In genomic region chr13:109228967-109229617, GRCm38 (mm10) we compare ENCODE assay signal across 8 mouse cellular contexts.
DNase-seq lines count a peak whose midpoint lies in the region; ATAC-seq and TF ChIP-seq lines count a peak whose summit lies in the region.

No protein-coding gene starts in this region.

- H3K4me2 ChIP-seq in limb, embryonic 11.5 days (ENCODE audit: low read depth, severe bottlenecking) = peak overlapping the region; percentile 4; the same call in 1 of the 2 replicates
- no peak overlapping the region; the same call in 1 of the 2 replicates for H3K4me2 ChIP-seq in forebrain, embryonic 14.5 days (ENCODE audit: low read length)
- peak overlapping the region; percentile 81 for H3K4me2 ChIP-seq in intestine, embryonic 16.5 days (ENCODE audit: low read depth, low read length)
- peak overlapping the region; percentile 64 for H3K4me2 ChIP-seq in stomach, postnatal 0 days (replicated peaks; ENCODE audit: low read depth)

- peaks cover 5% of the 10 kb centered on the region; the same call in 1 of the 2 replicates for H3K4me1 ChIP-seq in limb, embryonic 11.5 days (ENCODE audit: control insufficient read depth, insufficient read depth, low read length)
- peaks cover 36% of the 10 kb centered on the region for H3K4me1 ChIP-seq in limb, embryonic 10.5 days
- H3K4me1 ChIP-seq in forebrain, embryonic 14.5 days (ENCODE audit: control insufficient read depth, insufficient read depth, low read length) = 0 out of 2 replicates have a peak, but pooled peaks cover 2% of the 10 kb centered on the region
- peaks cover 12% of the 10 kb centered on the region; the same call in 1 of the 2 replicates for H3K4me1 ChIP-seq in intestine, embryonic 16.5 days (ENCODE audit: control insufficient read depth, insufficient read depth, low read length)
- peaks cover 42% of the 10 kb centered on the region for H3K4me1 ChIP-seq in megakaryocyte, embryonic 14.5 days
- no peaks in the 10 kb centered on the region for H3K4me1 ChIP-seq in stomach, postnatal 0 days (replicated peaks; ENCODE audit: control insufficient read depth, insufficient read depth)

- ATAC-seq in limb, embryonic 11.5 days (ENCODE audit: insufficient number of reproducible peaks, low FRiP score, low TSS enrichment, low read depth) = peak; percentile 62; the same call in 1 of the 2 replicates
- peak; percentile 79 for ATAC-seq in forebrain, embryonic 14.5 days
- ATAC-seq in intestine, embryonic 16.5 days = peak; percentile 69
- peak; percentile 75 for ATAC-seq in stomach, postnatal 0 days (ENCODE audit: low FRiP score, low TSS enrichment)

- no peaks in the 10 kb centered on the region for H3K27me3 ChIP-seq in limb, embryonic 11.5 days (ENCODE audit: control insufficient read depth, insufficient read depth, low read length)
- H3K27me3 ChIP-seq in limb, embryonic 10.5 days (ENCODE audit: low read depth, poor library complexity, severe bottlenecking) = no peaks in the 10 kb centered on the region
- no peaks in the 10 kb centered on the region for H3K27me3 ChIP-seq in forebrain, embryonic 14.5 days (replicated peaks; ENCODE audit: control insufficient read depth, insufficient read depth, low read length)
- H3K27me3 ChIP-seq in intestine, embryonic 16.5 days (replicated peaks; ENCODE audit: control insufficient read depth, insufficient read depth, low read length) = no peaks in the 10 kb centered on the region
- no peaks in the 10 kb centered on the region for H3K27me3 ChIP-seq in megakaryocyte, embryonic 14.5 days (replicated peaks)
- no peaks in the 10 kb centered on the region for H3K27me3 ChIP-seq in stomach, postnatal 0 days (ENCODE audit: control insufficient read depth, insufficient read depth, low read length)

- 26% methylated on average over 8 of the region's 8 CpGs for WGBS in limb, embryonic 11.5 days
- WGBS in limb, embryonic 10.5 days = 29% methylated on average over 8 of the region's 8 CpGs
- 31% methylated on average over 8 of the region's 8 CpGs for WGBS in forebrain, embryonic 14.5 days
- WGBS in intestine, embryonic 16.5 days = 20% methylated on average over 8 of the region's 8 CpGs
- WGBS in stomach, postnatal 0 days = 18% methylated on average over 8 of the region's 8 CpGs

- peak; percentile 22; the same call in 1 of the 2 replicates for TF ChIP-seq CTCF in brain, embryonic 14.5 days (IDR thresholded peaks at IDR 0.05; ENCODE audit: borderline replicate concordance, extremely low read depth, insufficient read depth, insufficient read length)
- TF ChIP-seq CTCF in stomach, postnatal 0 days (IDR thresholded peaks at IDR 0.05; ENCODE audit: low read depth) = peak; percentile 94

- no peak for DNase-seq in limb, embryonic 11.5 days (ENCODE audit: low spot score)
- DNase-seq in limb, embryonic 10.5 days (ENCODE audit: low spot score) = no peak
- DNase-seq in brain, embryonic 14.5 days (ENCODE audit: low read depth) = peak; percentile 78
- DNase-seq in forebrain, embryonic 14.5 days (ENCODE audit: low spot score) = peak; percentile 83
- peak; percentile 34 for DNase-seq in stomach, postnatal 0 days (ENCODE audit: low spot score)
- DNase-seq in gastrocnemius, postnatal 4 days (ENCODE audit: low spot score in 2 of 2) = no peak

- no peak for TF ChIP-seq EP300 in stomach, postnatal 0 days (optimal IDR thresholded peaks at IDR 0.05)

- no peak for TF ChIP-seq POLR2A in brain, embryonic 14.5 days (IDR thresholded peaks at IDR 0.05; ENCODE audit: borderline replicate concordance, extremely low read depth, insufficient read depth, insufficient read length, poor library complexity, severe bottlenecking)

- no peak overlapping the region for H3K4me3 ChIP-seq in limb, embryonic 11.5 days (ENCODE audit: low read depth, low read length)
- no peak overlapping the region for H3K4me3 ChIP-seq in limb, embryonic 10.5 days
- no peak overlapping the region for H3K4me3 ChIP-seq in forebrain, embryonic 14.5 days (ENCODE audit: low read depth, low read length)
- H3K4me3 ChIP-seq in intestine, embryonic 16.5 days (ENCODE audit: low read length) = peak overlapping the region; percentile 39
- peak overlapping the region; percentile 88 for H3K4me3 ChIP-seq in megakaryocyte, embryonic 14.5 days (replicated peaks)
- peak overlapping the region; percentile 37 for H3K4me3 ChIP-seq in stomach, postnatal 0 days (ENCODE audit: low read depth, low read length)

- H3K27ac ChIP-seq in limb, embryonic 11.5 days (replicated peaks; ENCODE audit: low read depth, low read length) = no peak overlapping the region
- no peak overlapping the region for H3K27ac ChIP-seq in limb, embryonic 10.5 days
- H3K27ac ChIP-seq in forebrain, embryonic 14.5 days (ENCODE audit: low read depth, low read length) = no peak overlapping the region
- H3K27ac ChIP-seq in intestine, embryonic 16.5 days (ENCODE audit: low read length) = no peak overlapping the region
- peak overlapping the region; percentile 69; the same call in 1 of the 2 replicates for H3K27ac ChIP-seq in stomach, postnatal 0 days (replicated peaks)

- no peak overlapping the region for H3K9ac ChIP-seq in limb, embryonic 11.5 days (ENCODE audit: low read length)
- no peak overlapping the region for H3K9ac ChIP-seq in forebrain, embryonic 14.5 days (ENCODE audit: low read length)
- H3K9ac ChIP-seq in intestine, embryonic 16.5 days (ENCODE audit: low read depth, low read length) = no peak overlapping the region
- 0 out of 2 replicates have a peak overlapping the region, but pooled peaks have one; percentile 8 for H3K9ac ChIP-seq in stomach, postnatal 0 days (ENCODE audit: low read length)

- H3K9me3 ChIP-seq in limb, embryonic 11.5 days (ENCODE audit: control insufficient read depth, low read length) = no peaks in the 10 kb centered on the region
- H3K9me3 ChIP-seq in limb, embryonic 10.5 days (replicated peaks) = no peaks in the 10 kb centered on the region
- no peaks in the 10 kb centered on the region for H3K9me3 ChIP-seq in forebrain, embryonic 14.5 days (replicated peaks; ENCODE audit: control insufficient read depth, low read length)
- no peaks in the 10 kb centered on the region for H3K9me3 ChIP-seq in intestine, embryonic 16.5 days (ENCODE audit: control insufficient read depth, low read length)
- H3K9me3 ChIP-seq in megakaryocyte, embryonic 14.5 days = no peaks in the 10 kb centered on the region
- no peaks in the 10 kb centered on the region for H3K9me3 ChIP-seq in stomach, postnatal 0 days (ENCODE audit: control insufficient read depth, low read length)

- H3K36me3 ChIP-seq in limb, embryonic 11.5 days (ENCODE audit: control insufficient read depth, insufficient read depth, low read length) = no peaks in the 10 kb centered on the region
- H3K36me3 ChIP-seq in limb, embryonic 10.5 days = no peaks in the 10 kb centered on the region
- H3K36me3 ChIP-seq in forebrain, embryonic 14.5 days (ENCODE audit: control insufficient read depth, insufficient read depth, low read length) = no peaks in the 10 kb centered on the region
- no peaks in the 10 kb centered on the region for H3K36me3 ChIP-seq in intestine, embryonic 16.5 days (ENCODE audit: control insufficient read depth, insufficient read depth, low read length)
- H3K36me3 ChIP-seq in megakaryocyte, embryonic 14.5 days (replicated peaks; ENCODE audit: low read length) = no peaks in the 10 kb centered on the region
- no peaks in the 10 kb centered on the region for H3K36me3 ChIP-seq in stomach, postnatal 0 days (ENCODE audit: control insufficient read depth, insufficient read depth, low read length)

Comparison
In these comparisons a context has a peak if more than half of its experiments do, and no peak if none do; other contexts are left out.
1. DNase-seq: peak in brain, embryonic 14.5 days (single experiment), forebrain, embryonic 14.5 days (single experiment) and stomach, postnatal 0 days (single experiment); none in limb, embryonic 11.5 days (single experiment), limb, embryonic 10.5 days (single experiment) and gastrocnemius, postnatal 4 days (0 of 2).
2. H3K4me3 ChIP-seq: peak in intestine, embryonic 16.5 days (single experiment), megakaryocyte, embryonic 14.5 days (single experiment) and stomach, postnatal 0 days (single experiment); none in limb, embryonic 11.5 days (single experiment), limb, embryonic 10.5 days (single experiment) and forebrain, embryonic 14.5 days (single experiment).
3. Peak in every context shown above with its lines, with median percentiles within 50 percentile points of each other: ATAC-seq.